ENCODE assay signal across 8 mouse cellular contexts in the genomic region with DNA sequence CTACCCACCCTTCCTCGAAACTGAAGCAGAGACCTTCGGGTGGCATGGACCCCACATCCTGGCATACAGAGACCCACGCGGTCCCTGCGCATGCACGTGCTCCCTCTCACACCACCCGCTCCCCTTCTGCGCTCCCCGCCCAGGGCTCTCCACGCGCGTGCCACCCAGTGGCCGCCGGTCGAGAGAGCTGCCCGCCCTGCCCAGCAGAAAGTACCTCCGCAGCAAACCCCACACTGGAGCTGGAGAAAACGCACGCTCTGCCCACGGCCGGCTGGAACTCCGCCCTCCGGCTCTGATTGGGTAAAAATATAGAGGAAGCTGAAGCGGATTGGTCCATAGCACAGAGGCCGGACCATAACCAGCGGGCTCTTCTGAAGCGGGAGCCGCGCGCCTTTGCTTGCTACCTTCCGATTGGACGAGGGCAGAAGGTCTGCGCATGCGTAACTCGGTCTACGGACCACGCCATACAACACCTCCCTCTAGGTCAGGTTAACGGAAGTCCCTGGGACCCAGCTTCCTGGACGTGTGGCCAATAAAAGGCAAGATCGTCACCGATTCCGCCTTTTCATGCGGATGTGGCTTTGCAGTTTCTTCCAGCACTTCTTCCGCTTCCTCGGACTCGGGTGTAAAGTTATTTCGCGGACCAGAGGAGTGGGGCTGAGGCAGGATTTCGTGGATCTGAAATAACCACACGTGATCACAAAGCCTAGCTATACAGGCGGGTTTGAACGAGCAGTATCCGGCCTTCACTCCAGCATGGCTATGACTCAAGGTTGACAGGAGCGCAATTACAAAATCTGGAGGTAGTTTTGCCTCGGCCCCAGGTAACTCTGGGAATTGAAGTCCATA. TPM values are rescaled to one million over a fixed set of nuclear protein-coding genes. Genes with fewer than 3 reads are reported as not detected.
A peak's percentile ranks its signal among the peaks of the same experiment; 100 is the strongest.
DNase-seq lines count a peak whose midpoint lies in the region; ATAC-seq and TF ChIP-seq lines count a peak whose summit lies in the region.

TSS of gene Wdr89 (minus strand) at position 280 of the 849 bp plus-strand sequence.

- peak within 1 kb of the TSS; percentile 93 for H3K27ac ChIP-seq in hindbrain, embryonic 10.5 days
- peak within 1 kb of the TSS; percentile 86 for H3K27ac ChIP-seq in lung, postnatal 0 days (ENCODE audit: low read length)

- H3K4me2 ChIP-seq in lung, postnatal 0 days (replicated peaks; ENCODE audit: low read depth, low read length) = peak within 1 kb of the TSS; percentile 85

- TF ChIP-seq EP300 in lung, postnatal 0 days (IDR thresholded peaks at IDR 0.05) = no peak; the same call in 1 of the 2 replicates

- no peaks in the 10 kb centered on the region for H3K27me3 ChIP-seq in hindbrain, embryonic 10.5 days (ENCODE audit: insufficient read depth, poor library complexity, severe bottlenecking)
- H3K27me3 ChIP-seq in lung, postnatal 0 days (replicated peaks; ENCODE audit: insufficient read depth, low read length) = no peaks in the 10 kb centered on the region

- H3K4me1 ChIP-seq in hindbrain, embryonic 10.5 days (replicated peaks) = peaks cover 21% of the 10 kb centered on the region
- peaks cover 4% of the 10 kb centered on the region; the same call in 1 of the 2 replicates for H3K4me1 ChIP-seq in lung, postnatal 0 days (ENCODE audit: insufficient read depth, low read depth, low read length)

- WGBS in hindbrain, embryonic 10.5 days = under 1% methylated on average over 55 of the region's 55 CpGs
- WGBS in lung, postnatal 0 days = under 1% methylated on average over 52 of the region's 55 CpGs

- peak; percentile 97 for ATAC-seq in frontal cortex, adult (ENCODE audit: low TSS enrichment)
- peak; percentile 98 for ATAC-seq in lung, postnatal 0 days

- H3K9me3 ChIP-seq in hindbrain, embryonic 10.5 days = no peaks in the 10 kb centered on the region
- H3K9me3 ChIP-seq in lung, postnatal 0 days (ENCODE audit: low read length) = no peaks in the 10 kb centered on the region

- peak within 1 kb of the TSS; percentile 51 for H3K9ac ChIP-seq in lung, postnatal 0 days (replicated peaks; ENCODE audit: low read depth)

- peak within 1 kb of the TSS; percentile 72 for H3K4me3 ChIP-seq in hindbrain, embryonic 10.5 days
- H3K4me3 ChIP-seq in lung, postnatal 0 days (ENCODE audit: low read depth, low read length) = peak within 1 kb of the TSS; percentile 57

- peak; percentile 67 for TF ChIP-seq CTCF in lung, postnatal 0 days (IDR thresholded peaks at IDR 0.05)

- H3K36me3 ChIP-seq in hindbrain, embryonic 10.5 days = no peaks in the 10 kb centered on the region
- H3K36me3 ChIP-seq in lung, postnatal 0 days (ENCODE audit: insufficient read depth, low read length) = no peaks in the 10 kb centered on the region

- peak; percentile 100 for DNase-seq in MN1 (ENCODE audit: low spot score)
- DNase-seq in cerebellum, adult 9-10 months = peak; percentile 100
- peak; percentile 100 for DNase-seq in hindbrain, embryonic 10.5 days (ENCODE audit: low spot score)
- peak; percentile 100 for DNase-seq in layer of hippocampus, adult 9-11 months
- peak; percentile 100 for DNase-seq in lung, postnatal 0 days (ENCODE audit: low spot score)
- DNase-seq in ovary, postnatal 14 days (ENCODE audit: low spot score) = peak; percentile 94
- peak; percentile 99 for DNase-seq in thymus, postnatal 14 days

RNA-seq across cellular contexts. Expression of gene Wdr89, which starts in this region (rescaled TPM):
- 9.8 and 13.3 TPM in 2 replicates for polyA plus RNA-seq in hindbrain, embryonic 10.5 days (2016; fragmentation: Nextera tagmentation; extraction: Ambion mirVana)
- polyA plus RNA-seq in lung, postnatal 0 days (2015; fragmentation: Nextera tagmentation; extraction: Ambion mirVana) = 3.5 and 4.0 TPM in 2 replicates

Comparison
In these comparisons a context has a peak if more than half of its experiments do, and no peak if none do; other contexts are left out.
1. Peak in every context shown above with its lines: DNase-seq, ATAC-seq, H3K4me3 ChIP-seq and H3K27ac ChIP-seq.